Mouse (Mus musculus): Measurements from ENCODE around the gene Cog5.

Cog5 gene

GRCm38 (mm10) chr12:31823671-31824070, 169.0 kb downstream of the Cog5 start:
- no peak for DNase-seq (ENCODE audit: extremely low spot score)

GRCm38 (mm10) chr12:31824831-31825230, 170.2 kb downstream of the Cog5 start:
- no peak for DNase-seq (ENCODE audit: extremely low spot score)

DNA sequence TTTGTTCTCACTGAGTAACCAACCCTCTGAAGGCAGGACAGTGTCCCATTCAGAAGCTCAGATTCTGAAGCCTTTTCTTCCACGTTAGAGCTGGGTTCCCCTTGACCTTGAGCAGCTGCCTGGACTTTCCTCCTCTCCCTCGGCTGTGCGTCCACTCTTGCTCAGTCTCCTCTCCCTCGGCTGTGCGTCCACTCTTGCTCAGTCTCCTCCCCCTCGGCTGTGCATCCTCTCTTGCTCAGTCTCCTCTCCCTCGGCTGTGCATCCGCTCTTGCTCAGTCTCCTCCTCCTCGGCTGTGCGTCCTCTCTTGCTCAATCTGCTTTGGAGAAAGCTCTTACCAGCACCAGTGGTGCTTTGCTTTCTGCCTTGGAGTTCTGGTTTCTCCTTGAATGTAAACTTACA, 171.2 kb downstream of the Cog5 start:
- no peak for DNase-seq (ENCODE audit: extremely low spot score)

GRCm38 (mm10) chr12:31826476-31826875, 171.8 kb downstream of the Cog5 start:
- no peak for DNase-seq (ENCODE audit: extremely low spot score)

DNA sequence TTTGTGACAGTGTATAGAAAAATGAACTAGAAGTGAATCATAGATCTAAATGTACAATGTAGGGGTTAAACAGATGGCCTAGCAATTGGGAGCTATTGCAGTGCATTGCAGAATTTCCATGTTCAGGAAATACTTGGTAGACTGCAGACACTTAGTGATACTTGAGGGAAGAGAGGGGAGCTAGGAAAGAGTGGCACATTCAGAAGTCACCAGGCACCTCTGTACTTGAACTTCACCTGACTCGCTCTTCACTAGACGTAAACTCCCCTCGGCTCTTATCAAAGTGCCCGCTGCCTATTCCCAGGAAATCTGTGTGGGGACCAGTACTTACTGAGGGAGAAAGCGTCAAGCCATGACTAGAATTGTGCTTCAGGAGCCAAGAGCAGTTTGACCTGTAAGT, 180.8 kb downstream of the Cog5 start:
- no peak for DNase-seq (ENCODE audit: extremely low spot score)

- DNase-seq (ENCODE audit: extremely low spot score): no peak
Observed at GRCm38 (mm10) chr12:31836211-31836610, 181.5 kb downstream of the Cog5 start.

GRCm38 (mm10) chr12:31838521-31838920, 183.9 kb downstream of the Cog5 start:
- no peak for DNase-seq (ENCODE audit: extremely low spot score)

- DNase-seq (ENCODE audit: extremely low spot score): no peak
Observed at GRCm38 (mm10) chr12:31839249-31839648, 184.6 kb downstream of the Cog5 start.

DNA sequence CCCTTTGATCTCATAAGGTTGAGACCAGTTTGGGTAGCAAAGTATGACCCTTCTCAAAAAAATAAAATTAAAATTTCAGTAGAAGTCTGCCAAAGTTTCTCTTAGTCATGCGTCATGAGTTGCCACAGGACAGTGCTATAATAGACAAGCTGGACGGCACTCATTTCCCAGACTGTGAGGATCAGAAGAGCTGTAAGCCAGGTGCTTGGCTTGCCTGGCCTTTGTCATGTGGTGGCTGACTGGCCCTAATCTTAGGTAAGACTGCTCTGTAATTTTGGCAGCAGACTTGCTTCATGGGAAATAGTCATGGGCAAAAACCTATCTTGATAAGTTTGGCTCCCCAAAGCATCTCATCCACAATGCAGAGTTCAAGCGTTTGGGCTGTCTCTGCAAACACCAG, 191.4 kb downstream of the Cog5 start:
- no peak for DNase-seq (ENCODE audit: extremely low spot score)

GRCm38 (mm10) chr12:31848630-31849415, 194.2 kb downstream of the Cog5 start:
- DNase-seq (ENCODE audit: extremely low spot score): no peak

DNA sequence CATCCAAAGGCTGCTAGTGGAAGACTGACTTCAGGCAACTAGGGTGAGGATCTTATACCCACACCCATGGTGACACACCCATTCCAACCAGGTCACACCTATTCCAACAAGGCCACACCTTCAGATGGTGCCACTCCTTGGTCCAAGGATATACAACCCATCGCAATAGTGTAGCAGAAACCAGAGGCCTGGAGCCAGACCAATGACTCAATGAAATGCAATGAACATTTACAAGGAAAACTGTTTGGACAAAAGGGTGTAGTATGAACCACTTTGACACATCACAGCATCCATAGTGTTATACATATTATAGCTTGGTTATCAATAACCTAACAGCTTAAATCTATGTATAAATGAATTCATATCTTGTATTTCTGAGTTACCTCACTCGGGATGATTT, 194.9 kb downstream of the Cog5 start:
- DNase-seq (ENCODE audit: extremely low spot score): no peak

GRCm38 (mm10) chr12:31854039-31854438, 199.4 kb downstream of the Cog5 start:
- no peak for DNase-seq (ENCODE audit: extremely low spot score)

GRCm38 (mm10) chr12:31854817-31855216, 200.1 kb downstream of the Cog5 start:
- DNase-seq (ENCODE audit: extremely low spot score): no peak

GRCm38 (mm10) chr12:31857784-31858183, 203.1 kb downstream of the Cog5 start:
- no peak for DNase-seq (ENCODE audit: extremely low spot score)

DNA sequence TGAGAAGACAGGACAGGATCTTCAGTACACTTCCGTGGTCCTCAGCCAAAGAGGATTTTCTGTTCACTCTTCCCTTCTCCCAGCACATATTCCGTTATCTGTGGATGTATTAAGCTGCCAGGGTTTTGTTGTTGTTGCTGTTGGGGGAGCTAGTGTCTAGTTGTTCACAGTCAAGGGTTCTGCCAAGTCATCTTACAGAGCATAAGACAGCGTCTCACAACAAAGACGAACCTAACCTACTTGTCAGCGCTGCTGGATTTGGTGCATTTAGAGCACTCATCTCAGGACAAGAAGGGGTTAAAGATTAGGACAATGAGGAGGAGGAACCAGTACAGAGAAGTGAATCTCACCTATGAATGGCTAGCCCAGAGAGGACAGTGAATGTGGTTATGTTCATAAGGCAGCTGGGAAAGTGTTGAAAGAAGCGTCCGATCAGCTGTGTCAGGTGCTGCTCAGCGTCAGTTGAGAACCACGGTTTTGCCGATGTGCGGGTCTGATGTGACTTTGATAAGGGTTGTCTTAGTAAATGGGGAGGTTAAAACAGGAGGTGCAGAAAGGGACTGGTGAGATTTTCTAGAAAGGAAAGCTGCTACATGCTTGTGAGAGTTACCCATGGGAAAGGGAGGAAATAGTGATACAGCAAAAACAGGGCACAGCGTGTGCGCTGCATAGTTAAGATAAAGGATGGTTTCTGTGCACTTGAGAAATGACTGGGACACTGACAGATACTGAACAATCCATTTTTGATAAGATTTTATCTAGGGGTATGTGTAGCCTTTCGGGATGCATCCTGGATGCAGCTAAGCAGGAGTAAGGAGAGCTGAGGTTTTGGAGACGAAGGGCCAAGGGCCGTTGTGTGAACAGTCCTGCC, 208.2 kb downstream of the Cog5 start:
- no peak for DNase-seq (ENCODE audit: extremely low spot score)

- DNase-seq (ENCODE audit: extremely low spot score): no peak
Observed at GRCm38 (mm10) chr12:31876775-31877174, 222.1 kb downstream of the Cog5 start.

- no peak for DNase-seq (ENCODE audit: extremely low spot score)
Observed at GRCm38 (mm10) chr12:31882736-31883135, 228.1 kb downstream of the Cog5 start.

DNA sequence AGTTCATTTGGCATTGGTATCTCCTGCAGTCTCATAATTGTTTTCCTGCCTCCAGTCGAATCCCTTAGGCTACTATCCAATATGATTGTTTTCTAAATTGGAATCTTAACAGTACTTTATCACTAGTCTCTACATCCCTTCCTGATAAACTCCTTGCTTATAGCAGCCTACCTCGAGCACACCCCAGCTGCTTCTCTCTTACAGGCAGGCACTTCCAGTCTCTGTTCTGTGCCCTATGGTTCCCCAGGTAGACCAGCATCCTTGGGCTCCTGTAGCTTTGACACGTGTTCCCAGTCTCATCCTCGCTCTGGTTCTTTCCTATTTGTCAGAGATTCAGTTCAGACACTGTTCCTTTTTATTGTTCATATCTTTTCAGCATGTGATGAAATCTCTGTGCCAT, 229.7 kb downstream of the Cog5 start:
- DNase-seq (ENCODE audit: extremely low spot score): no peak

- no peak for DNase-seq (ENCODE audit: extremely low spot score)
Observed at GRCm38 (mm10) chr12:31885084-31885483, 230.4 kb downstream of the Cog5 start.

GRCm38 (mm10) chr12:31885844-31886606, 231.4 kb downstream of the Cog5 start:
- no peak for DNase-seq (ENCODE audit: extremely low spot score)

- no peak for DNase-seq (ENCODE audit: extremely low spot score)
Observed at GRCm38 (mm10) chr12:31890685-31891084, 236.0 kb downstream of the Cog5 start.

GRCm38 (mm10) chr12:31892079-31892478, 237.4 kb downstream of the Cog5 start:
- no peak for DNase-seq (ENCODE audit: extremely low spot score)
